Mouse (Mus musculus): ENCODE measurements at regions not wholly inside any gene's neighbourhood (a gene's known extent, or its start where the extent isn't known, plus 50 kb on each side); places are given as distances from the start of the nearest gene placed in this dataset.

GRCm38 (mm10) chr4:131132781-131133180, 188.6 kb downstream of the Matn1 start:
- no peak for ATAC-seq
- H3K4me3 ChIP-seq (ENCODE audit: low read depth, low read length) = no peak overlapping the region
- H3K4me1 ChIP-seq (replicated peaks; ENCODE audit: control insufficient read depth, insufficient read depth, low read length) = no peaks in the 10 kb centered on the region
- H3K36me3 ChIP-seq (ENCODE audit: control insufficient read depth, insufficient read depth) = no peaks in the 10 kb centered on the region
- no peaks in the 10 kb centered on the region for H3K9me3 ChIP-seq (ENCODE audit: control insufficient read depth)
- H3K27me3 ChIP-seq (replicated peaks; ENCODE audit: control insufficient read depth, insufficient read depth, low read length) = no peaks in the 10 kb centered on the region
- no peak for TF ChIP-seq CTCF (IDR thresholded peaks at IDR 0.05; ENCODE audit: low read depth)
- no peak overlapping the region for H3K9ac ChIP-seq (ENCODE audit: low read depth, low read length)
- H3K27ac ChIP-seq (ENCODE audit: low read depth, low read length) = no peak overlapping the region
- H3K4me2 ChIP-seq (replicated peaks; ENCODE audit: low read depth) = no peak overlapping the region
- WGBS = 64% methylated on average over 9 of the region's 9 CpGs

GRCm38 (mm10) chr4:131135841-131136240, 191.7 kb downstream of the Matn1 start:
- Histone ChIP-seq H3K27me3 (replicated peaks; ENCODE audit: control insufficient read depth, insufficient read depth, low read length) (no peaks in the 10 kb centered on the region), H3K4me1 (replicated peaks; ENCODE audit: control insufficient read depth, insufficient read depth, low read length) (no peaks in the 10 kb centered on the region), H3K9ac (ENCODE audit: low read depth, low read length) (no peak overlapping the region), H3K27ac (ENCODE audit: low read depth, low read length) (no peak overlapping the region), H3K4me3 (ENCODE audit: low read depth, low read length) (no peak overlapping the region), H3K9me3 (ENCODE audit: control insufficient read depth) (no peaks in the 10 kb centered on the region), H3K4me2 (replicated peaks; ENCODE audit: low read depth) (no peak overlapping the region), H3K36me3 (ENCODE audit: control insufficient read depth, insufficient read depth) (no peaks in the 10 kb centered on the region)
- WGBS = 74% methylated on average over 4 of the region's 4 CpGs
- TF ChIP-seq CTCF (IDR thresholded peaks at IDR 0.05; ENCODE audit: low read depth) = 0 out of 2 replicates have a peak, but pooled peaks have one; percentile 31
- ATAC-seq = no peak

GRCm38 (mm10) chr4:131138891-131139290, 194.7 kb downstream of the Matn1 start:
- WGBS = 75% methylated on average over 13 of the region's 13 CpGs
- Histone ChIP-seq H3K4me1 (replicated peaks; ENCODE audit: control insufficient read depth, insufficient read depth, low read length) (no peaks in the 10 kb centered on the region), H3K4me3 (ENCODE audit: low read depth, low read length) (no peak overlapping the region), H3K27me3 (replicated peaks; ENCODE audit: control insufficient read depth, insufficient read depth, low read length) (no peaks in the 10 kb centered on the region), H3K9ac (ENCODE audit: low read depth, low read length) (no peak overlapping the region), H3K27ac (ENCODE audit: low read depth, low read length) (no peak overlapping the region), H3K36me3 (ENCODE audit: control insufficient read depth, insufficient read depth) (no peaks in the 10 kb centered on the region), H3K9me3 (ENCODE audit: control insufficient read depth) (no peaks in the 10 kb centered on the region), H3K4me2 (replicated peaks; ENCODE audit: low read depth) (no peak overlapping the region)
- no peak for ATAC-seq
- no peak for TF ChIP-seq CTCF (IDR thresholded peaks at IDR 0.05; ENCODE audit: low read depth)

GRCm38 (mm10) chr4:131141890-131142465, 197.8 kb downstream of the Matn1 start:
- Histone ChIP-seq H3K4me1 (replicated peaks; ENCODE audit: control insufficient read depth, insufficient read depth, low read length) (no peaks in the 10 kb centered on the region), H3K4me2 (replicated peaks; ENCODE audit: low read depth) (no peak overlapping the region), H3K27ac (ENCODE audit: low read depth, low read length) (no peak overlapping the region), H3K9me3 (ENCODE audit: control insufficient read depth) (no peaks in the 10 kb centered on the region), H3K27me3 (replicated peaks; ENCODE audit: control insufficient read depth, insufficient read depth, low read length) (no peaks in the 10 kb centered on the region), H3K36me3 (ENCODE audit: control insufficient read depth, insufficient read depth) (no peaks in the 10 kb centered on the region), H3K4me3 (ENCODE audit: low read depth, low read length) (no peak overlapping the region), H3K9ac (ENCODE audit: low read depth, low read length) (no peak overlapping the region)
- no peak for TF ChIP-seq CTCF (IDR thresholded peaks at IDR 0.05; ENCODE audit: low read depth)
- 81% methylated on average over 17 of the region's 17 CpGs for WGBS
- ATAC-seq = no peak

- no peak for ATAC-seq
- H3K27me3 ChIP-seq (replicated peaks; ENCODE audit: control insufficient read depth, insufficient read depth, low read length) = no peaks in the 10 kb centered on the region
- H3K4me3 ChIP-seq (ENCODE audit: low read depth, low read length) = no peak overlapping the region
- no peaks in the 10 kb centered on the region for H3K36me3 ChIP-seq (ENCODE audit: control insufficient read depth, insufficient read depth)
- H3K9me3 ChIP-seq (ENCODE audit: control insufficient read depth) = no peaks in the 10 kb centered on the region
- no peaks in the 10 kb centered on the region for H3K4me1 ChIP-seq (replicated peaks; ENCODE audit: control insufficient read depth, insufficient read depth, low read length)
- no peak overlapping the region for H3K4me2 ChIP-seq (replicated peaks; ENCODE audit: low read depth)
- peak; percentile 55 for TF ChIP-seq CTCF (IDR thresholded peaks at IDR 0.05; ENCODE audit: low read depth)
- 77% methylated on average over 1 of the region's 1 CpGs for WGBS
- H3K27ac ChIP-seq (ENCODE audit: low read depth, low read length) = no peak overlapping the region
- H3K9ac ChIP-seq (ENCODE audit: low read depth, low read length) = no peak overlapping the region
Observed at GRCm38 (mm10) chr4:131145507-131145906, 201.3 kb downstream of the Matn1 start.

- H3K27me3 ChIP-seq (replicated peaks; ENCODE audit: control insufficient read depth, insufficient read depth, low read length) = no peaks in the 10 kb centered on the region
- no peaks in the 10 kb centered on the region for H3K4me1 ChIP-seq (replicated peaks; ENCODE audit: control insufficient read depth, insufficient read depth, low read length)
- H3K36me3 ChIP-seq (ENCODE audit: control insufficient read depth, insufficient read depth) = no peaks in the 10 kb centered on the region
- H3K4me2 ChIP-seq (replicated peaks; ENCODE audit: low read depth) = no peak overlapping the region
- H3K27ac ChIP-seq (ENCODE audit: low read depth, low read length) = no peak overlapping the region
- H3K4me3 ChIP-seq (ENCODE audit: low read depth, low read length) = no peak overlapping the region
- no peak for ATAC-seq
- no peaks in the 10 kb centered on the region for H3K9me3 ChIP-seq (ENCODE audit: control insufficient read depth)
- no peak overlapping the region for H3K9ac ChIP-seq (ENCODE audit: low read depth, low read length)
- 70% methylated on average over 16 of the region's 16 CpGs for WGBS
- no peak for TF ChIP-seq CTCF (IDR thresholded peaks at IDR 0.05; ENCODE audit: low read depth)
Observed at GRCm38 (mm10) chr4:131148042-131148747, 204.0 kb downstream of the Matn1 start.

Data from intestine, postnatal 0 days (tissue).